Mouse (Mus musculus): Measurements from ENCODE around the gene Tmem60. TPM values are rescaled to one million over a fixed set of nuclear protein-coding genes. Genes with fewer than 3 reads are reported as not detected.
A peak's percentile ranks its signal among the peaks of the same experiment; 100 is the strongest.

Tmem60 gene
- total RNA-seq, 2 experiments from 2014 or later, result 22.1 to 25.8 TPM

DNA sequence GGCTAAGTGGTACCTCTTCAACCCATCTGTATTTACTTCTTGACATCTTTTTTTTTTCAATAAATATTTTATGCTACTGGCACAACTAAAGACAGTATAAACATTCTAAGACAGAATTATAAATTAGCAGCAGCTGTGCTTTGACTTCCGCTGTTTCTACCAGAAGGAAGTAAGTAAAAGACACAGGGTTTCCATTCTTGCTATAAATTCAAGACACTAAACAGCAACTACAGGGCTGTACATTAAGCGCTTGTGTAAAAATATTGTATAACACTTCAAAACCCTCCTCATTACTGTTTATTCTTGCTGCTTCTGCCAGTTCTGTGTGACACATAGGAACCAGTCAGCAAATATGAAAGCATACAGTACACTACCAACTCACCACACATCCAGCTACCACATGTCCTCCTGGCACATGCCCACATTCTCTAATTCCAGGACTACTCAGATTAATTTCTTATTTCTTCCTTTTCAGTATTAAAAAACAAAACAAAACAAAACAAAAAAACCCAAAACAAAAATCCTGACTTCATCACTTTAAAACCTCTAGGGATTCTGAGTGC is 16.7 kb upstream of the Tmem60 start:
- Histone ChIP-seq H3K4me3 (no peak overlapping the region), H3K27ac (no peak overlapping the region)
- no peak for DNase-seq (ENCODE audit: extremely low spot score in 1 of 2, low spot score in 2 of 2)
- TF ChIP-seq CTCF (IDR thresholded peaks at IDR 0.05), result no peak
- intact Hi-C loops (cut with DNase I), result no loop called here

GRCm38 (mm10) chr5:20873146-20873545 is 8.8 kb upstream of the Tmem60 start:
- DNase-seq (ENCODE audit: extremely low spot score in 1 of 2, low spot score in 2 of 2), result no peak
- intact Hi-C loops (cut with DNase I), result no loop called here

GRCm38 (mm10) chr5:20876934-20877426 is 5.0 kb upstream of the Tmem60 start:
- Histone ChIP-seq H3K27ac (no peak overlapping the region), H3K4me3 (no peak overlapping the region)
- TF ChIP-seq CTCF (IDR thresholded peaks at IDR 0.05), result no peak
- intact Hi-C loops (cut with DNase I), result no loop called here
- DNase-seq (ENCODE audit: extremely low spot score in 1 of 2, low spot score in 2 of 2), result no peak

More at GRCm38 (mm10) chr5:20873146-20873545, 8.8 kb upstream of the Tmem60 start:
- no peak for TF ChIP-seq CTCF (IDR thresholded peaks at IDR 0.05)
- no peak overlapping the region for H3K27ac ChIP-seq
- no peak overlapping the region for H3K4me3 ChIP-seq

- Histone ChIP-seq H3K4me3 (peak overlapping the region; percentile 81), H3K27ac (no peak overlapping the region)
- no peak for DNase-seq (ENCODE audit: extremely low spot score in 1 of 2, low spot score in 2 of 2)
- no peak for TF ChIP-seq CTCF (IDR thresholded peaks at IDR 0.05)
- intact Hi-C loops (cut with DNase I), result no loop called here
Observed at GRCm38 (mm10) chr5:20880386-20880785, 1.6 kb upstream of the Tmem60 start.

DNA sequence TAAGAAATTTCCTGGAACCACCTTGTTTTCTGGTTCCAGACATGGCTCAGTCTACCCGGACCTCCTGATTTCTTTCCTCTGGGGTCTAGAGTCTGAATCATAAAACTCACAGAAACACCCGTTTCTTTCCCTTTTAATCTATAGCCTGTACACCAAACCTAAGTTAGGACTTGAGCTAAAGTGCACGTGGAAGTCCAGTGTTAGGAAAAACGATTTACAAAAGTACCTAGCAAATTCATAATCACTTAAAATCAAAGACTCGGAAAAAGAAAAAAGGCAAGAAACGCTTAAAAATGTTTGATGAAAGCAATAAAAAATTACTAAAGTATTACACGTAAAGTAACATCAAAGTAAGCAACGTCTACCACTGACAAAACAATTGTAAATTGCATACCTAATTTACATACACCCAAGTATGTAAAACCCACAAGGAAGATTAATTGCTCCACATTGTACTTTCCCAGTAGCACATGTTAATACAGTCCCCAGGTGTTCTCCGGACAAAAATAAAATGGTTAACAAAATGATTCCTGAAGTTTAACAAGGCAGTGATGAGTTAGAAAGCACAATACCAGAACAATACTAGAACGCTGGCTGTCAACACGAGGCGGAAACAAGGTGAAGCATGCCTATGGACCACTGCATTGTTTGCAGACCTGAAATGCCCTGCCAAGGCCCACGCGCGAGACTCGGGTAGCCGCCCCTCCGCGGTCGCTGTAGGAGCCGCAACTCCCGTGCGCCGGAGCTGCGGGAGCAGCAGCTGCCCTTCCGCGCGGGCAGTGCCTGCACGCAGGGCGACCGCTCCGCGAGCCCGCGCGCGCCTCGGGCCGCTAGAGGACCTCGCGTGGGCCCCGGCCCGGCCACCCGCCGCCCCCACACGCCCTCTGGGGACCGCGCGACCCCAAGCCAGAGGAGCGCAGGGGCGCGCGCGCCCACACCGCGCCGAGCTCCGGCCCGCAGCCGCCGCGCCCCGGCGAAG is 905 bp upstream of the Tmem60 start:
- peak overlapping the region; percentile 81 for H3K4me3 ChIP-seq
- intact Hi-C loops (cut with DNase I), result no loop called here
- 0 out of 2 replicates have a peak overlapping the region, but pooled peaks have one; percentile 24 for H3K27ac ChIP-seq
- no peak; the same call in 1 of the 2 replicates for TF ChIP-seq CTCF (IDR thresholded peaks at IDR 0.05)
- DNase-seq (ENCODE audit: extremely low spot score in 1 of 2, low spot score in 2 of 2), result peak; percentile 54 to 56

GRCm38 (mm10) chr5:20884036-20884620 is 2.1 kb downstream of the Tmem60 start:
- no peak for TF ChIP-seq CTCF (IDR thresholded peaks at IDR 0.05)
- no peak for DNase-seq (ENCODE audit: extremely low spot score in 1 of 2, low spot score in 2 of 2)
- Histone ChIP-seq H3K27ac (no peak overlapping the region), H3K4me3 (no peak overlapping the region; the same call in 1 of the 2 replicates)
- intact Hi-C loops (cut with DNase I), result no loop called here

GRCm38 (mm10) chr5:20897446-20898167 is 15.6 kb downstream of the Tmem60 start:
- Histone ChIP-seq H3K27ac (no peak overlapping the region), H3K4me3 (no peak overlapping the region)
- TF ChIP-seq CTCF (IDR thresholded peaks at IDR 0.05), result no peak
- DNase-seq (ENCODE audit: extremely low spot score in 1 of 2, low spot score in 2 of 2), result no peak
- intact Hi-C loops (cut with DNase I), result no loop called here

- TF ChIP-seq CTCF (IDR thresholded peaks at IDR 0.05), result no peak
- intact Hi-C loops (cut with DNase I), result no loop called here
- no peak overlapping the region for H3K4me3 ChIP-seq
- no peak overlapping the region for H3K27ac ChIP-seq
- DNase-seq (ENCODE audit: extremely low spot score in 1 of 2, low spot score in 2 of 2), result no peak
Observed at GRCm38 (mm10) chr5:20904647-20905046, 22.7 kb downstream of the Tmem60 start.

GRCm38 (mm10) chr5:20905437-20905836 is 23.4 kb downstream of the Tmem60 start:
- intact Hi-C loops (cut with DNase I), result no loop called here
- no peak for DNase-seq (ENCODE audit: extremely low spot score in 1 of 2, low spot score in 2 of 2)
- H3K27ac ChIP-seq, result no peak overlapping the region
- TF ChIP-seq CTCF (IDR thresholded peaks at IDR 0.05), result no peak
- no peak overlapping the region for H3K4me3 ChIP-seq

GRCm38 (mm10) chr5:20906191-20906590 is 24.2 kb downstream of the Tmem60 start:
- Histone ChIP-seq H3K27ac (no peak overlapping the region), H3K4me3 (no peak overlapping the region)
- intact Hi-C loops (cut with DNase I), result no loop called here
- no peak for TF ChIP-seq CTCF (IDR thresholded peaks at IDR 0.05)
- DNase-seq (ENCODE audit: extremely low spot score in 1 of 2, low spot score in 2 of 2), result no peak

DNA sequence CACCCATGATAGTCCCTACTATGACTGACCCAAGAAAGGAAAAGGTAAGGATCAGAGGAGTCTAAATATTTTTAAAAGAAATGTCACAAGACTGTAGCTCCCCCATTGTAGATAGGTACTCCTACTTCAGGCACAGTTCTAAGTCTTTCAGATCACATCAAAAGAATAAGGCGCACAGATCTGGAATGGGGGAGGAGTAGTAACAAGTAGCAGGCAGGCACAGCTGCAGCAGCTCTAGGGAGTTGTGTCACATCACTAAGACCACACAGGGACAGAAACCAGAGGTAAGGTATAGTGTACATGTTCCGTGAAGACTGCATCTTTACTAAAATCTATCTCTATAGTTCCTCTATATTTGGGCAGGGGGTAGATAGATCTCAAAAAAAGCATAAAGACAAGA is 29.8 kb downstream of the Tmem60 start:
- no peak for DNase-seq (ENCODE audit: extremely low spot score in 1 of 2, low spot score in 2 of 2)
- no peak overlapping the region for H3K4me3 ChIP-seq
- no peak overlapping the region for H3K27ac ChIP-seq
- TF ChIP-seq CTCF (IDR thresholded peaks at IDR 0.05), result no peak
- intact Hi-C loops (cut with DNase I), result loop anchor here (5.0 kb wide), 1 partner anchor 41 kb away; no protein-coding TSS in a partner anchor
